ENCODE assay signal across 22 mouse cellular contexts in genomic region chr11:98671857-98672256, GRCm38 (mm10). TPM values are rescaled to one million over a fixed set of nuclear protein-coding genes. Genes with fewer than 3 reads are reported as not detected.
A peak's percentile ranks its signal among the peaks of the same experiment; 100 is the strongest.
DNase-seq lines count a peak whose midpoint lies in the region; ATAC-seq and TF ChIP-seq lines count a peak whose summit lies in the region.
"Had no signal": no experiment of that assay in that cellular context is flagged by ENCODE, and none has a peak within 500 bp of the region (broad histone marks: within the 10 kb centered on the region; RNA-seq: fewer than 3 reads in every experiment).

No protein-coding gene starts in this region.

- H3K36me3 ChIP-seq in liver, embryonic 11.5 days (ENCODE audit: control insufficient read depth, insufficient read depth, low read length), result no peaks in the 10 kb centered on the region
- peaks cover 0 to 23% of the 10 kb centered on the region in 2 experiments; a peak in 2 of 4 replicates for H3K36me3 ChIP-seq in MEL (ENCODE audit: control insufficient read depth in 1 of 2, insufficient read depth in 2 of 2, low read length in 2 of 2)
- H3K36me3 ChIP-seq in liver, embryonic 15.5 days (replicated peaks), result no peaks in the 10 kb centered on the region
- H3K36me3 ChIP-seq in midbrain, postnatal 0 days (ENCODE audit: insufficient read depth, low read length), result no peaks in the 10 kb centered on the region
- H3K36me3 ChIP-seq in forebrain, postnatal 0 days (ENCODE audit: insufficient read depth), result no peaks in the 10 kb centered on the region
- H3K36me3 ChIP-seq: hindbrain, embryonic 15.5 days; limb, embryonic 15.5 days; midbrain, embryonic 15.5 days; neural tube, embryonic 12.5 days; stomach, embryonic 15.5 days had no signal

- no peak overlapping the region for H3K4me3 ChIP-seq in liver, embryonic 11.5 days (ENCODE audit: low read depth, low read length)
- peak overlapping the region in 1 of 2 experiments; percentile 41; a peak in 3 of 4 replicates for H3K4me3 ChIP-seq in MEL (ENCODE audit: control insufficient read depth in 1 of 2, insufficient read depth in 1 of 2, low read depth in 2 of 2, low read length in 2 of 2)
- no peak overlapping the region for H3K4me3 ChIP-seq in liver, embryonic 15.5 days (replicated peaks)
- H3K4me3 ChIP-seq in midbrain, postnatal 0 days (ENCODE audit: low read depth, low read length), result no peak overlapping the region
- no peak overlapping the region for H3K4me3 ChIP-seq in forebrain, postnatal 0 days (ENCODE audit: low read depth, low read length)
- H3K4me3 ChIP-seq: erythroblast, embryonic 14.5 days; heart, adult 2 months; hindbrain, embryonic 15.5 days; limb, embryonic 15.5 days; midbrain, embryonic 15.5 days; neural tube, embryonic 12.5 days; stomach, embryonic 15.5 days had no signal

- no peak for TF ChIP-seq RAD21 in MEL (IDR thresholded peaks at IDR 0.05; ENCODE audit: low read depth, low read length)

- 37% methylated on average over 5 of the region's 5 CpGs for WGBS in liver, embryonic 11.5 days
- WGBS in liver, embryonic 15.5 days (ENCODE audit: insufficient replicate concordance), result 21% methylated on average over 5 of the region's 5 CpGs
- WGBS in midbrain, postnatal 0 days, result 64% methylated on average over 5 of the region's 5 CpGs
- 62% methylated on average over 5 of the region's 5 CpGs for WGBS in forebrain, postnatal 0 days

- peaks cover 20% of the 10 kb centered on the region for H3K27me3 ChIP-seq in liver, embryonic 11.5 days (replicated peaks; ENCODE audit: control insufficient read depth, insufficient read depth, low read length)
- no peaks in the 10 kb centered on the region for H3K27me3 ChIP-seq in MEL (ENCODE audit: control insufficient read depth in 1 of 2, insufficient read depth in 2 of 2, low read length in 2 of 2)
- peaks cover 43% of the 10 kb centered on the region for H3K27me3 ChIP-seq in liver, embryonic 15.5 days
- 0 out of 2 replicates have a peak, but pooled peaks cover 4% of the 10 kb centered on the region for H3K27me3 ChIP-seq in midbrain, postnatal 0 days (ENCODE audit: insufficient read depth, low read length)
- H3K27me3 ChIP-seq in forebrain, postnatal 0 days (ENCODE audit: insufficient read depth, low read length), result no peaks in the 10 kb centered on the region
- H3K27me3 ChIP-seq: midbrain, embryonic 15.5 days had no signal

- no peak overlapping the region for H3K9ac ChIP-seq in liver, embryonic 11.5 days (ENCODE audit: low read depth, low read length)
- H3K9ac ChIP-seq in MEL (ENCODE audit: control insufficient read depth, low read depth, low read length, poor library complexity, severe bottlenecking), result peak overlapping the region; percentile 26
- no peak overlapping the region for H3K9ac ChIP-seq in liver, embryonic 15.5 days
- no peak overlapping the region for H3K9ac ChIP-seq in midbrain, postnatal 0 days (replicated peaks; ENCODE audit: low read length, poor library complexity, severe bottlenecking)
- H3K9ac ChIP-seq in forebrain, postnatal 0 days, result no peak overlapping the region
- H3K9ac ChIP-seq: hindbrain, embryonic 15.5 days; limb, embryonic 15.5 days; midbrain, embryonic 15.5 days; neural tube, embryonic 12.5 days; stomach, embryonic 15.5 days had no signal

- no peak overlapping the region for H3K4me2 ChIP-seq in liver, embryonic 11.5 days
- no peak overlapping the region for H3K4me2 ChIP-seq in liver, embryonic 15.5 days
- no peak overlapping the region for H3K4me2 ChIP-seq in midbrain, postnatal 0 days (ENCODE audit: low read depth, low read length, poor library complexity, severe bottlenecking)
- no peak overlapping the region for H3K4me2 ChIP-seq in forebrain, postnatal 0 days (ENCODE audit: low read depth)
- H3K4me2 ChIP-seq: hindbrain, embryonic 15.5 days; limb, embryonic 15.5 days; midbrain, embryonic 15.5 days; neural tube, embryonic 12.5 days; stomach, embryonic 15.5 days had no signal

- TF ChIP-seq CTCF in MEL (IDR thresholded peaks at IDR 0.05 in 2 of 3, conservative IDR thresholded peaks at IDR 0.05 in 1 of 3; ENCODE audit: control insufficient read depth in 1 of 3, insufficient read depth in 1 of 3, low read depth in 2 of 3, low read length in 3 of 3, poor library complexity in 1 of 3, severe bottlenecking in 1 of 3), result no peak
- TF ChIP-seq CTCF in midbrain, postnatal 0 days (IDR thresholded peaks at IDR 0.05), result no peak
- no peak for TF ChIP-seq CTCF in forebrain, postnatal 0 days (IDR thresholded peaks at IDR 0.05; ENCODE audit: low read depth)

- no peak for ATAC-seq in liver, embryonic 11.5 days (replicated peaks; ENCODE audit: low FRiP score)
- peak; percentile 45; the same call in 1 of the 2 replicates for ATAC-seq in liver, embryonic 15.5 days (ENCODE audit: insufficient read depth)
- no peak for ATAC-seq in midbrain, postnatal 0 days (ENCODE audit: low FRiP score)
- no peak for ATAC-seq in forebrain, postnatal 0 days
- ATAC-seq: midbrain, embryonic 15.5 days had no signal

- no peaks in the 10 kb centered on the region for H3K79me2 ChIP-seq in MEL (ENCODE audit: control insufficient read depth, insufficient read depth, low read length, poor library complexity)

- H3K4me1 ChIP-seq in liver, embryonic 11.5 days (replicated peaks; ENCODE audit: control insufficient read depth, insufficient read depth, low read length), result peaks cover 10% of the 10 kb centered on the region
- H3K4me1 ChIP-seq in MEL (ENCODE audit: control insufficient read depth in 1 of 2, insufficient read depth in 2 of 2, low read length in 2 of 2), result peaks cover 22 to 44% of the 10 kb centered on the region in 2 experiments
- H3K4me1 ChIP-seq in liver, embryonic 15.5 days (replicated peaks), result peaks cover 24% of the 10 kb centered on the region
- no peaks in the 10 kb centered on the region for H3K4me1 ChIP-seq in midbrain, postnatal 0 days (ENCODE audit: insufficient read depth, low read length)
- H3K4me1 ChIP-seq in forebrain, postnatal 0 days (ENCODE audit: insufficient read depth), result no peaks in the 10 kb centered on the region
- H3K4me1 ChIP-seq: hindbrain, embryonic 15.5 days; limb, embryonic 15.5 days; midbrain, embryonic 15.5 days; neural tube, embryonic 12.5 days; stomach, embryonic 15.5 days had no signal

- no peak overlapping the region for H3K27ac ChIP-seq in liver, embryonic 11.5 days (ENCODE audit: low read depth, low read length)
- peak overlapping the region; percentile 45 for H3K27ac ChIP-seq in MEL (ENCODE audit: control insufficient read depth, low read depth, low read length)
- H3K27ac ChIP-seq in liver, embryonic 15.5 days (replicated peaks), result no peak overlapping the region
- no peak overlapping the region for H3K27ac ChIP-seq in midbrain, postnatal 0 days (ENCODE audit: low read depth, low read length)
- no peak overlapping the region for H3K27ac ChIP-seq in forebrain, postnatal 0 days (ENCODE audit: low read depth, low read length)
- H3K27ac ChIP-seq: heart, adult 2 months; hindbrain, embryonic 15.5 days; limb, embryonic 15.5 days; midbrain, embryonic 15.5 days; neural tube, embryonic 12.5 days; stomach, embryonic 15.5 days had no signal

- peak; percentile 57 to 61 for TF ChIP-seq EP300 in MEL (IDR thresholded peaks at IDR 0.05; ENCODE audit: low read depth in 1 of 2, low read length in 2 of 2)

- TF ChIP-seq POLR2A in MEL (IDR thresholded peaks at IDR 0.05; ENCODE audit: control insufficient read depth in 1 of 2, insufficient read depth in 1 of 2, low read depth in 1 of 2, low read length in 2 of 2, poor library complexity in 1 of 2), result no peak

- no peaks in the 10 kb centered on the region for H3K9me3 ChIP-seq in liver, embryonic 11.5 days (ENCODE audit: control insufficient read depth, low read length)
- H3K9me3 ChIP-seq in MEL (replicated peaks; ENCODE audit: insufficient read depth, low read length), result no peaks in the 10 kb centered on the region
- no peaks in the 10 kb centered on the region for H3K9me3 ChIP-seq in liver, embryonic 15.5 days (replicated peaks)
- H3K9me3 ChIP-seq in midbrain, postnatal 0 days (ENCODE audit: low read length), result no peaks in the 10 kb centered on the region
- H3K9me3 ChIP-seq in forebrain, postnatal 0 days (ENCODE audit: low read length), result no peaks in the 10 kb centered on the region
- H3K9me3 ChIP-seq: hindbrain, embryonic 15.5 days; limb, embryonic 15.5 days; midbrain, embryonic 15.5 days; neural tube, embryonic 12.5 days; stomach, embryonic 15.5 days had no signal

- DNase-seq in liver (peak; percentile 52), MEL (ENCODE audit: low read depth, low spot score) (peak; percentile 79)
- DNase-seq in liver, embryonic 11.5 days (ENCODE audit: low spot score), result no peak
- peak; percentile 52 to 53 for DNase-seq in adrenal gland, postnatal 36 days
- no peak for DNase-seq in midbrain, postnatal 0 days (ENCODE audit: low spot score)
- no peak for DNase-seq in gastrocnemius, postnatal 25 days
- DNase-seq in forebrain, postnatal 0 days, result no peak
- DNase-seq: cerebellum, adult 8-10 months; embryo, embryonic 11 days; heart, adult 2 months; heart, postnatal 10 days; kidney, adult 11 months; kidney, postnatal 4 days; thymus, postnatal 25 days had no signal

RNA-seq across cellular contexts. Expression of gene Gsdma, which starts 7.7 kb away (rescaled TPM):
- polyA plus RNA-seq in liver, embryonic 11.5 days (2014; fragmentation: Nextera tagmentation; extraction: Ambion mirVana), result not detected in 2 replicates
- total RNA-seq in MEL (2012; rRNA removed), result 0.23 and 0.62 TPM in 2 replicates
- 1 to 10 TPM in 1 of 2 experiments, not detected in 1; 1.2 TPM for polyA plus RNA-seq in MEL (2012; ENCODE audit: insufficient read depth in 1 of 2, insufficient read length in 2 of 2, low read depth in 1 of 2, low replicate concordance in 2 of 2, missing spikeins in 1 of 2)
- total RNA-seq in adrenal gland, postnatal 36 days (2021), result not detected
- polyA plus RNA-seq in liver, embryonic 15.5 days (2015; fragmentation: Nextera tagmentation; extraction: Ambion mirVana), result not detected in 2 replicates
- 0.05 TPM in 1 of 2 replicates, not detected in the other for total RNA-seq in midbrain, postnatal 0 days (2014; rRNA removed)
- 0.11 TPM in 1 of 2 replicates, not detected in the other for polyA plus RNA-seq in midbrain, postnatal 0 days (2015; fragmentation: Nextera tagmentation; extraction: Ambion mirVana)
- total RNA-seq in gastrocnemius, postnatal 25 days (2021), result under 1 TPM; 0.23 to 0.24 TPM
- not detected in 2 replicates for total RNA-seq in forebrain, postnatal 0 days (2014; rRNA removed)
- 0.15 TPM in 1 of 2 replicates, not detected in the other for polyA plus RNA-seq in forebrain, postnatal 0 days (2015; fragmentation: Nextera tagmentation; extraction: Ambion mirVana)
- total RNA-seq: heart, adult 2 months; heart, postnatal 10 days had no signal
- polyA plus RNA-seq: erythroblast, embryonic 14.5 days; hindbrain, embryonic 15.5 days; midbrain, embryonic 15.5 days; neural tube, embryonic 12.5 days had no signal

RNA-seq across cellular contexts. Expression of gene Psmd3, which starts 10.5 kb away (rescaled TPM):
- polyA plus RNA-seq in liver, embryonic 11.5 days (2014; fragmentation: Nextera tagmentation; extraction: Ambion mirVana), result 201 and 207 TPM in 2 replicates
- total RNA-seq in MEL (2012; rRNA removed), result 350 and 385 TPM in 2 replicates
- 100 to 1,000 TPM; 214 to 417 TPM for polyA plus RNA-seq in MEL (2012; ENCODE audit: insufficient read depth in 1 of 2, insufficient read length in 2 of 2, low read depth in 1 of 2, low replicate concordance in 2 of 2, missing spikeins in 1 of 2)
- total RNA-seq in adrenal gland, postnatal 36 days (2021), result 100 to 1,000 TPM; 124 to 128 TPM
- polyA plus RNA-seq in liver, embryonic 15.5 days (2015; fragmentation: Nextera tagmentation; extraction: Ambion mirVana), result 102 and 109 TPM in 2 replicates
- total RNA-seq in midbrain, postnatal 0 days (2014; rRNA removed), result 114 and 129 TPM in 2 replicates
- 182 and 183 TPM in 2 replicates for polyA plus RNA-seq in midbrain, postnatal 0 days (2015; fragmentation: Nextera tagmentation; extraction: Ambion mirVana)
- total RNA-seq in gastrocnemius, postnatal 25 days (2021), result 10 to 100 TPM; 86.2 to 91.5 TPM
- 83.8 and 113 TPM in 2 replicates for total RNA-seq in forebrain, postnatal 0 days (2014; rRNA removed)
- polyA plus RNA-seq in forebrain, postnatal 0 days (2015; fragmentation: Nextera tagmentation; extraction: Ambion mirVana), result 183 and 202 TPM in 2 replicates

RNA-seq across cellular contexts. Expression of gene Gsdma2, which starts 25.3 kb away (rescaled TPM):
- not detected in 2 replicates for polyA plus RNA-seq in liver, embryonic 11.5 days (2014; fragmentation: Nextera tagmentation; extraction: Ambion mirVana)
- not detected in 2 replicates for total RNA-seq in MEL (2012; rRNA removed)
- not detected for polyA plus RNA-seq in MEL (2012; ENCODE audit: insufficient read depth in 1 of 2, insufficient read length in 2 of 2, low read depth in 1 of 2, low replicate concordance in 2 of 2, missing spikeins in 1 of 2)
- total RNA-seq in adrenal gland, postnatal 36 days (2021), result under 1 TPM; 0.43 to 0.76 TPM
- not detected in 2 replicates for polyA plus RNA-seq in liver, embryonic 15.5 days (2015; fragmentation: Nextera tagmentation; extraction: Ambion mirVana)
- not detected in 2 replicates for total RNA-seq in midbrain, postnatal 0 days (2014; rRNA removed)
- polyA plus RNA-seq in midbrain, postnatal 0 days (2015; fragmentation: Nextera tagmentation; extraction: Ambion mirVana), result 0.12 and 0.15 TPM in 2 replicates
- total RNA-seq in gastrocnemius, postnatal 25 days (2021), result not detected
- not detected in 2 replicates for total RNA-seq in forebrain, postnatal 0 days (2014; rRNA removed)
- polyA plus RNA-seq in forebrain, postnatal 0 days (2015; fragmentation: Nextera tagmentation; extraction: Ambion mirVana), result 0.11 TPM in 1 of 2 replicates, not detected in the other
- total RNA-seq: heart, adult 2 months; left cerebral cortex, adult 18-20 months had no signal
- polyA plus RNA-seq: erythroblast, embryonic 14.5 days; heart, adult 2 months; hindbrain, embryonic 15.5 days; limb, embryonic 15.5 days; midbrain, embryonic 15.5 days; neural tube, embryonic 12.5 days had no signal

RNA-seq across cellular contexts. Expression of gene Csf3, which starts 29.2 kb away (rescaled TPM):
- polyA plus RNA-seq in liver, embryonic 11.5 days (2014; fragmentation: Nextera tagmentation; extraction: Ambion mirVana), result not detected in 2 replicates
- not detected in 2 replicates for total RNA-seq in MEL (2012; rRNA removed)
- under 1 TPM in 1 of 2 experiments, not detected in 1; 0.18 TPM for polyA plus RNA-seq in MEL (2012; ENCODE audit: insufficient read depth in 1 of 2, insufficient read length in 2 of 2, low read depth in 1 of 2, low replicate concordance in 2 of 2, missing spikeins in 1 of 2)
- total RNA-seq in adrenal gland, postnatal 36 days (2021), result not detected
- not detected in 2 replicates for polyA plus RNA-seq in liver, embryonic 15.5 days (2015; fragmentation: Nextera tagmentation; extraction: Ambion mirVana)
- not detected in 2 replicates for total RNA-seq in midbrain, postnatal 0 days (2014; rRNA removed)
- polyA plus RNA-seq in midbrain, postnatal 0 days (2015; fragmentation: Nextera tagmentation; extraction: Ambion mirVana), result not detected in 2 replicates
- total RNA-seq in gastrocnemius, postnatal 25 days (2021), result not detected
- total RNA-seq in forebrain, postnatal 0 days (2014; rRNA removed), result not detected in 2 replicates
- polyA plus RNA-seq in forebrain, postnatal 0 days (2015; fragmentation: Nextera tagmentation; extraction: Ambion mirVana), result not detected in 2 replicates
- total RNA-seq: heart, adult 2 months; heart, postnatal 10 days; left cerebral cortex, adult 18-20 months had no signal
- polyA plus RNA-seq: erythroblast, embryonic 14.5 days; heart, adult 2 months; hindbrain, embryonic 15.5 days; midbrain, embryonic 15.5 days; neural tube, embryonic 12.5 days; stomach, embryonic 15.5 days had no signal

RNA-seq across cellular contexts. Expression of gene Gsdma3, which starts 45.7 kb away (rescaled TPM):
- polyA plus RNA-seq in liver, embryonic 11.5 days (2014; fragmentation: Nextera tagmentation; extraction: Ambion mirVana), result not detected in 2 replicates
- not detected in 2 replicates for total RNA-seq in MEL (2012; rRNA removed)
- not detected for polyA plus RNA-seq in MEL (2012; ENCODE audit: insufficient read depth in 1 of 2, insufficient read length in 2 of 2, low read depth in 1 of 2, low replicate concordance in 2 of 2, missing spikeins in 1 of 2)
- total RNA-seq in adrenal gland, postnatal 36 days (2021), result 10 to 100 TPM; 12.9 to 17.0 TPM
- polyA plus RNA-seq in liver, embryonic 15.5 days (2015; fragmentation: Nextera tagmentation; extraction: Ambion mirVana), result not detected in 2 replicates
- not detected in 2 replicates for total RNA-seq in midbrain, postnatal 0 days (2014; rRNA removed)
- polyA plus RNA-seq in midbrain, postnatal 0 days (2015; fragmentation: Nextera tagmentation; extraction: Ambion mirVana), result not detected in 2 replicates
- 1 to 10 TPM; 1.3 to 2.4 TPM for total RNA-seq in gastrocnemius, postnatal 25 days (2021)
- total RNA-seq in forebrain, postnatal 0 days (2014; rRNA removed), result not detected in 2 replicates
- polyA plus RNA-seq in forebrain, postnatal 0 days (2015; fragmentation: Nextera tagmentation; extraction: Ambion mirVana), result not detected in 2 replicates
- total RNA-seq: left cerebral cortex, adult 18-20 months had no signal
- polyA plus RNA-seq: erythroblast, embryonic 14.5 days; heart, adult 2 months; hindbrain, embryonic 15.5 days; limb, embryonic 15.5 days; midbrain, embryonic 15.5 days; neural tube, embryonic 12.5 days; stomach, embryonic 15.5 days had no signal

Comparison
In these comparisons a context has a peak if more than half of its experiments do, and no peak if none do; other contexts are left out.
1. DNase-seq: peak in liver (single experiment), MEL (single experiment) and adrenal gland, postnatal 36 days (2 of 2); none in liver, embryonic 11.5 days (single experiment), midbrain, postnatal 0 days (single experiment), gastrocnemius, postnatal 25 days (single experiment) and forebrain, postnatal 0 days (single experiment).